Mouse (Mus musculus): ENCODE data around the gene Rsl24d1. TPM values are rescaled to one million over a fixed set of nuclear protein-coding genes. Genes with fewer than 3 reads are reported as not detected.
A peak's percentile ranks its signal among the peaks of the same experiment; 100 is the strongest.

The Rsl24d1 gene
- polyA plus RNA-seq, 1 experiment from 2014 or later = 90.5 TPM

DNA sequence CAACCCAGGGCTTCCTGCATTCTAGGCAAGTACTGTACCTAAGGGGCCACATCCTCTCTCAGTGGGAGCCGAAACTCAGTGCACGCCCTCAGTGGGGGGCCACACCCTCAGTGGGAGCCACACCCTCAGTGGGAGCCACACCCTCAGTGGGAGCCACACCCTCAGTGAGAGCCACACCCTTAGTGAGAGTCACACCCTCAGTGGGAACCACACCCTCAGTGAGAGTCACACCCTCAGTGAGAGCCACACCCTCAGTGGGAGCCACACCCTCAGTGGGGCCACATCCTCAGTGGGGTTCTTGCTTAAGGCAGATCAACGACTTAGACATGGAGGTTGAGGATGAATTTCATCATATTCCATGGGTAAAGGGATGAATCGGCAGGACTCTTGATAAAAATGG is 44.7 kb downstream of the Rsl24d1 start:
- H3K4me2 ChIP-seq (ENCODE audit: low read depth, low read length) = no peak overlapping the region
- H3K27ac ChIP-seq (ENCODE audit: low read length) = no peak overlapping the region
- no peaks in the 10 kb centered on the region for H3K4me1 ChIP-seq (ENCODE audit: control insufficient read depth, insufficient read depth, low read length)
- H3K4me3 ChIP-seq (replicated peaks; ENCODE audit: low read length) = no peak overlapping the region
- H3K27me3 ChIP-seq (ENCODE audit: control insufficient read depth, insufficient read depth, low read length) = no peaks in the 10 kb centered on the region
- ATAC-seq (ENCODE audit: insufficient read depth, low FRiP score) = no peak
- H3K9me3 ChIP-seq (replicated peaks; ENCODE audit: control insufficient read depth, low read length) = no peaks in the 10 kb centered on the region
- H3K9ac ChIP-seq (ENCODE audit: low read length) = no peak overlapping the region
- no peaks in the 10 kb centered on the region for H3K36me3 ChIP-seq (ENCODE audit: control insufficient read depth, insufficient read depth, low read length)
- WGBS = 81% methylated on average over 4 of the region's 4 CpGs

DNA sequence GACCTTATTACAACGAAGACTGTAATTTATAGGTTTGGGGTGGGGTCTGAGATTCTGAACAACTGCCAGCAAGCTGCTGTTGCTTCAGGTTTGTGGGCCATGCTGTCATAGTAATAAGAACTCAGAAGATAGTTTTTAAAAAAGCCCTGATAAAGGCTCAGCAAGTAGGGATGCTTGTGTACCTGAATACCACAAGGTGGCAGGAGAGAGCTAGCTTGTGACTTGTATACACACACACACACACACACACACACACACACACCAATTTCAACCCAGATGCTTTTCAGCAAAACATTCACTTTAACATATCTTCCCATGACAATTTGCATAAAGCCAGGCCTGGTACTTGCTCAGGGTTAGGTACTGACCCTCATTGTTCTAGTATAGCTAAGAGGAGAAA is 46.0 kb downstream of the Rsl24d1 start:
- Histone ChIP-seq H3K9me3 (replicated peaks; ENCODE audit: control insufficient read depth, low read length) (no peaks in the 10 kb centered on the region), H3K36me3 (ENCODE audit: control insufficient read depth, insufficient read depth, low read length) (no peaks in the 10 kb centered on the region), H3K4me3 (replicated peaks; ENCODE audit: low read length) (no peak overlapping the region), H3K4me2 (ENCODE audit: low read depth, low read length) (no peak overlapping the region), H3K27me3 (ENCODE audit: control insufficient read depth, insufficient read depth, low read length) (no peaks in the 10 kb centered on the region), H3K4me1 (ENCODE audit: control insufficient read depth, insufficient read depth, low read length) (no peaks in the 10 kb centered on the region), H3K9ac (ENCODE audit: low read length) (no peak overlapping the region), H3K27ac (ENCODE audit: low read length) (no peak overlapping the region)
- no peak for ATAC-seq (ENCODE audit: insufficient read depth, low FRiP score)
- WGBS = 49% methylated on average over 1 of the region's 1 CpGs

DNA sequence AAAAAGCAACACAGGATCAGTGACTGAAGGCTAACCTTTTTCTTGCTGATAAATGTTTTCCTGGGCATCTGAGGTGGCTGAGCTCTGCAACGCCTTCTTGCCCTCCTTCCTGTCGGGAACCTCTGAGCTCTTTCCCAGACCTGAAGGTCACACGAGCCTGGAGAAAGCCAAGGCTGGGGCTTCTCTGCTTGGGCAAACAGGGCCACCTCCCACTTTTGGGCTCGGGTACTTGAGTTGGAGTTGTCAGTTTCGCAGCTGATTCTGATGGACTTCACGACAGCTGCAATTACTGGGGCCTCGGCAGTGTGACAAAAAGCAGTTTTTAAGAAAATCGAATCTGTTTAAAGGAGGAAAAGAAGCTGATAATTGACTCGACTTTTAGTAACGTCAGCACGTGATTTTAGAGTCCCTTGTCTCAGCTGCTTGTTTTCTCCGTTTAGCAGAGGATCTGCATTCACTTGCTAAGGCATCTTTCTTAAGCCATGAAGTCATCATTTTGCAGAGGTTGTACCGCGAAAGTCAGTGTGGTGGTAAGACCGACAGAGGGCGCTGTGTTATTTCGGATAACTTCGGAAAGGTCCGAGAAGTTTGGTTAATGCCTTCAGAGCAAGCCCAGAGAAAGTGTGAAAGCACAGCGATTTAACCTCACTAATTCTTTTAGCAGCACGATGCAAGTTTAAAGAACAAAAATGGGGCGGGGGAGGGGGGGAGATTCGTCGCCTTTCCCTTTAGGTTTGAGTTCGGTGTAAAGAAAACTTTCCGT is 49.5 kb downstream of the Rsl24d1 start:
- 0 out of 2 replicates have a peak, but pooled peaks have one; percentile 37 for ATAC-seq (ENCODE audit: insufficient read depth, low FRiP score)
- H3K4me1 ChIP-seq (ENCODE audit: control insufficient read depth, insufficient read depth, low read length) = no peaks in the 10 kb centered on the region
- H3K4me3 ChIP-seq (replicated peaks; ENCODE audit: low read length) = peak overlapping the region; percentile 43
- no peaks in the 10 kb centered on the region for H3K27me3 ChIP-seq (ENCODE audit: control insufficient read depth, insufficient read depth, low read length)
- peak overlapping the region; percentile 61 for H3K9ac ChIP-seq (ENCODE audit: low read length)
- no peaks in the 10 kb centered on the region for H3K36me3 ChIP-seq (ENCODE audit: control insufficient read depth, insufficient read depth, low read length)
- H3K27ac ChIP-seq (ENCODE audit: low read length) = no peak overlapping the region
- 18% methylated on average over 26 of the region's 26 CpGs for WGBS
- H3K9me3 ChIP-seq (replicated peaks; ENCODE audit: control insufficient read depth, low read length) = no peaks in the 10 kb centered on the region
- H3K4me2 ChIP-seq (ENCODE audit: low read depth, low read length) = peak overlapping the region; percentile 76

DNA sequence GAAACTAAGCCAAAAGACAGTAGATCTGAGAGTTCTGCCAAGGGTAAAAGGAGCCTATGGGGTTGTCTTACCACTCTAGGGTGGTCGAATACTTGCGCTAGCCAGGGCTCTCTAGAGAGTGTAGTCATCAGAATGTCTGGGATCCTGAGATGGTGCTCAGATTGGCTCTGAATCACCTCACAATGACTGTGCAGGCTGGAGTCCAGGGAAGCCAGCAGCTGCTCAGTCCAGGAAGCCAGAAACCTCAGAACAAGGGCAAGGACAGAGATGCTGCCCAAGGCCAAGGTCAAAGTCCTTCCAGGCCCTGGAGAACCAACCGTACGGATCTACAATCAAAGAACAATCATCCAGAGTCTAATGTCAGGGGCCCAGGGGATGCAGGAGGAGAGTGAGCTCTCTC is 52.4 kb downstream of the Rsl24d1 start:
- H3K9ac ChIP-seq (ENCODE audit: low read length) = no peak overlapping the region
- 79% methylated on average over 4 of the region's 4 CpGs for WGBS
- H3K36me3 ChIP-seq (ENCODE audit: control insufficient read depth, insufficient read depth, low read length) = no peaks in the 10 kb centered on the region
- H3K9me3 ChIP-seq (replicated peaks; ENCODE audit: control insufficient read depth, low read length) = no peaks in the 10 kb centered on the region
- H3K4me2 ChIP-seq (ENCODE audit: low read depth, low read length) = no peak overlapping the region
- no peak for ATAC-seq (ENCODE audit: insufficient read depth, low FRiP score)
- H3K27me3 ChIP-seq (ENCODE audit: control insufficient read depth, insufficient read depth, low read length) = no peaks in the 10 kb centered on the region
- H3K27ac ChIP-seq (ENCODE audit: low read length) = no peak overlapping the region
- H3K4me3 ChIP-seq (replicated peaks; ENCODE audit: low read length) = no peak overlapping the region
- H3K4me1 ChIP-seq (ENCODE audit: control insufficient read depth, insufficient read depth, low read length) = no peaks in the 10 kb centered on the region

Other genes with a start within 250 kb of the Rsl24d1 start
- 2.5 and 2.8 TPM in 2 replicates for gene Pygo1, start 187.8 kb upstream of the Rsl24d1 start, polyA plus RNA-seq (2015; fragmentation: Nextera tagmentation; extraction: Ambion mirVana)
- 0.77 and 0.81 TPM in 2 replicates for gene Dyx1c1, start 154.6 kb upstream of the Rsl24d1 start, polyA plus RNA-seq (2015; fragmentation: Nextera tagmentation; extraction: Ambion mirVana)
- gene Gm44503, start 154.6 kb upstream of the Rsl24d1 start, polyA plus RNA-seq (2015; fragmentation: Nextera tagmentation; extraction: Ambion mirVana) = not detected in 2 replicates
- gene Ccpg1os, start 128.0 kb upstream of the Rsl24d1 start, polyA plus RNA-seq (2015; fragmentation: Nextera tagmentation; extraction: Ambion mirVana) = 11.2 and 11.7 TPM in 2 replicates
- 36.8 and 38.6 TPM in 2 replicates for gene Ccpg1, start 128.0 kb upstream of the Rsl24d1 start, polyA plus RNA-seq (2015; fragmentation: Nextera tagmentation; extraction: Ambion mirVana)
- gene Pigb, start 73.0 kb upstream of the Rsl24d1 start, polyA plus RNA-seq (2015; fragmentation: Nextera tagmentation; extraction: Ambion mirVana) = 15.6 and 18.7 TPM in 2 replicates
- 23.3 and 27.7 TPM in 2 replicates for gene Rab27a, start 68.6 kb upstream of the Rsl24d1 start, polyA plus RNA-seq (2015; fragmentation: Nextera tagmentation; extraction: Ambion mirVana)
- gene Khdc3, start 11.6 kb upstream of the Rsl24d1 start, polyA plus RNA-seq (2015; fragmentation: Nextera tagmentation; extraction: Ambion mirVana) = 0.10 and 0.40 TPM in 2 replicates
- not detected in 2 replicates for gene Gm20509, start 11.0 kb upstream of the Rsl24d1 start, polyA plus RNA-seq (2015; fragmentation: Nextera tagmentation; extraction: Ambion mirVana)